Mouse (Mus musculus) E14TG2a.4 (cell line): Measurements from ENCODE around the gene Sapcd2.

Experiments used
- CTCF ChIP-seq: conservative IDR thresholded peaks from 2 replicates; pipeline ENCODE4 v1.5.1; 2014; ENCODE audit warnings: low read length
- NANOG ChIP-seq: IDR thresholded peaks from 2 replicates; pipeline ENCODE4 v1.6.1; 2014; ENCODE audit warnings: borderline replicate concordance, low read length, mixed read lengths
- POU5F1 ChIP-seq: IDR thresholded peaks from 2 replicates; pipeline ENCODE4 v1.6.1; 2014; ENCODE audit warnings: low read length, borderline replicate concordance

DNA sequence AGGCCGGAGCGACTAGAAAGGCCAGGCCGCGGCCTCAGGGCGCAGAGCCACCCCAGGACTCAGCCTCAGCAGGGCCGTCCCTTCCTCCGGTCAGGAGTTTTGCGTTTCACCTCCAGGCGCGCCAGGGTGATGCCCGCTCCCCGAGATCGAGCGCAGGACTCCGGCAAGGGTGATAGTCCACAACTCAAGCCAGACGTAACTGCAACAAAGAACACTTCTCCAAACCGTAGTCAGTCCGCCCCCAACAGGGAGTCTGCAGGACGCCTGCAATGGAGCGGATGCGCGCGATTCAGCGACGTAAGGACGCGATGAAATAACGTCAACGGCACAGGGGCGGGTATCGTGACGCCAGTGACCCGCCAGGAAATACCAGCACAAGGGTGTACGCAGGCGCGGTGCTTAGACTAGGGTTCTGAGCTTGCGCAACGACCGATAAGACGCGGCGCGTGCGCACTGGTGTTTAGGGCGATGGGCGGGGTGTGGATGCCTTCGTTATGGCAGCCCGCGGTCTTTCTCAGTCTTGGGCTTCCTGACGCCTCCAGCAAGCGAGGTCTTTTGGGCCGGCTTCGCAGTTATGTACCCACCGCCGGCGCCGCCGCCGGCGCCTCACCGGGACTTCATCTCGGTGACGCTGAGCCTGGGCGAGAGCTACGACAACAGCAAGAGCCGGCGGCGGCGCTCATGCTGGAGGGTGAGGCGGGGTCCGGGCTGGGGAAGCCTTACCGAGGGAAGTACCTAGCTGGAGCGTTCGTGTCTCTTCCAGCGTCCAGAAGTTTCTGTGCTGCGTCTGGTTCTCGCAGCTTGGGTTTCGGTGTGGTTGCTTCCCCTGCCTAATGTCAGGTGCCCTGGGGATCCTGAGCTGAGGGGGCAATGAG, 39.6 kb upstream of the Sapcd2 start, which contains the start of gene Man1b1:
- no peak for TF ChIP-seq CTCF
- no peak for TF ChIP-seq NANOG
- TF ChIP-seq POU5F1, result no peak
